8 mouse cellular contexts compared by ENCODE assay signal in genomic region chr1:33757033-33757413, GRCm38 (mm10). TPM values are rescaled to one million over a fixed set of nuclear protein-coding genes. Genes with fewer than 3 reads are reported as not detected.
DNase-seq lines count a peak whose midpoint lies in the region; ATAC-seq lines count a peak whose summit lies in the region.

No protein-coding gene starts in this region.

- peak; percentile 41 for ATAC-seq in cerebellum, adult (ENCODE audit: insufficient number of reproducible peaks, low FRiP score, low TSS enrichment)
- 0 out of 2 replicates have a peak, but pooled peaks have one; percentile 10 for ATAC-seq in common myeloid progenitor, adult 5-6 weeks (replicated peaks; ENCODE audit: low read depth, poor library complexity, severe bottlenecking)
- ATAC-seq in hindbrain, embryonic 11.5 days (ENCODE audit: low FRiP score), result peak; percentile 65
- no peak for ATAC-seq in liver, embryonic 13.5 days (ENCODE audit: low read depth)
- ATAC-seq in stomach, embryonic 16.5 days (ENCODE audit: insufficient read depth, low FRiP score), result peak; percentile 26; the same call in 1 of the 2 replicates

- DNase-seq in cerebellum, adult 9-11 months, result no peak
- DNase-seq in 3T3-L1 (ENCODE audit: low read depth, low spot score), result peak; percentile 54
- DNase-seq in hindbrain, embryonic 11.5 days (ENCODE audit: low spot score), result peak; percentile 50
- no peak for DNase-seq in liver, embryonic 13.5 days
- no peak for DNase-seq in layer of hippocampus, adult 11-12 months (ENCODE audit: low spot score)

- no peak overlapping the region for H3K27ac ChIP-seq in hindbrain, embryonic 11.5 days (ENCODE audit: low read depth, low read length)
- H3K27ac ChIP-seq in liver, embryonic 13.5 days, result peak overlapping the region; percentile 91
- peak overlapping the region; percentile 88 for H3K27ac ChIP-seq in stomach, embryonic 16.5 days (ENCODE audit: low read length)

- H3K4me1 ChIP-seq in hindbrain, embryonic 11.5 days (replicated peaks; ENCODE audit: control insufficient read depth, insufficient read depth, low read length), result no peaks in the 10 kb centered on the region; the same call in 1 of the 2 replicates
- peaks cover 53% of the 10 kb centered on the region for H3K4me1 ChIP-seq in liver, embryonic 13.5 days (replicated peaks)
- H3K4me1 ChIP-seq in stomach, embryonic 16.5 days (ENCODE audit: control insufficient read depth, insufficient read depth, low read length), result 0 out of 2 replicates have a peak, but pooled peaks cover 10% of the 10 kb centered on the region

- no peaks in the 10 kb centered on the region for H3K9me3 ChIP-seq in hindbrain, embryonic 11.5 days (ENCODE audit: control insufficient read depth, low read length)
- H3K9me3 ChIP-seq in liver, embryonic 13.5 days (replicated peaks), result no peaks in the 10 kb centered on the region
- H3K9me3 ChIP-seq in stomach, embryonic 16.5 days (replicated peaks; ENCODE audit: control insufficient read depth, low read length), result no peaks in the 10 kb centered on the region

- 11% methylated on average over 14 of the region's 14 CpGs for WGBS in hindbrain, embryonic 11.5 days
- 1% methylated on average over 14 of the region's 14 CpGs for WGBS in liver, embryonic 13.5 days (ENCODE audit: insufficient replicate concordance)
- 3% methylated on average over 14 of the region's 14 CpGs for WGBS in stomach, embryonic 16.5 days

- H3K4me2 ChIP-seq in hindbrain, embryonic 11.5 days (replicated peaks; ENCODE audit: low read depth, low read length), result peak overlapping the region; percentile 96
- peak overlapping the region; percentile 98 for H3K4me2 ChIP-seq in liver, embryonic 13.5 days
- H3K4me2 ChIP-seq in stomach, embryonic 16.5 days (ENCODE audit: low read depth, low read length), result peak overlapping the region; percentile 91

- peak overlapping the region; percentile 85; the same call in 1 of the 2 replicates for H3K9ac ChIP-seq in hindbrain, embryonic 11.5 days (ENCODE audit: low read depth, low read length)
- peak overlapping the region; percentile 97 for H3K9ac ChIP-seq in liver, embryonic 13.5 days
- peak overlapping the region; percentile 91 for H3K9ac ChIP-seq in stomach, embryonic 16.5 days (ENCODE audit: low read length)

- no peaks in the 10 kb centered on the region for H3K27me3 ChIP-seq in hindbrain, embryonic 11.5 days (ENCODE audit: control insufficient read depth, insufficient read depth, low read length)
- H3K27me3 ChIP-seq in liver, embryonic 13.5 days, result no peaks in the 10 kb centered on the region
- no peaks in the 10 kb centered on the region for H3K27me3 ChIP-seq in stomach, embryonic 16.5 days (ENCODE audit: control insufficient read depth, insufficient read depth, low read length)

- no peaks in the 10 kb centered on the region for H3K36me3 ChIP-seq in hindbrain, embryonic 11.5 days (ENCODE audit: control insufficient read depth, insufficient read depth, low read length)
- peaks cover 36% of the 10 kb centered on the region for H3K36me3 ChIP-seq in liver, embryonic 13.5 days
- H3K36me3 ChIP-seq in stomach, embryonic 16.5 days (ENCODE audit: control insufficient read depth, insufficient read depth, low read length), result no peaks in the 10 kb centered on the region

- peak overlapping the region; percentile 60 for H3K4me3 ChIP-seq in hindbrain, embryonic 11.5 days (ENCODE audit: low read depth, low read length)
- peak overlapping the region; percentile 93 for H3K4me3 ChIP-seq in liver, embryonic 13.5 days (replicated peaks)
- H3K4me3 ChIP-seq in stomach, embryonic 16.5 days (replicated peaks; ENCODE audit: low read length), result peak overlapping the region; percentile 81

RNA-seq across cellular contexts. Expression of gene Bag2, which starts 0.6 kb away (rescaled TPM):
- total RNA-seq in common myeloid progenitor, adult 5-6 weeks (2017), result 35.4 and 43.8 TPM in 2 replicates
- 27.0 and 28.4 TPM in 2 replicates for polyA plus RNA-seq in hindbrain, embryonic 11.5 days (2014; fragmentation: Nextera tagmentation; extraction: Ambion mirVana)
- polyA plus RNA-seq in liver, embryonic 13.5 days (2015; fragmentation: Nextera tagmentation; extraction: Ambion mirVana), result 63.2 and 72.5 TPM in 2 replicates
- polyA plus RNA-seq in stomach, embryonic 16.5 days (2015; fragmentation: Nextera tagmentation; extraction: Ambion mirVana), result 82.4 and 88.2 TPM in 2 replicates

RNA-seq across cellular contexts. Expression of gene Rab23, which starts 37.3 kb away (rescaled TPM):
- 3.7 and 4.3 TPM in 2 replicates for total RNA-seq in common myeloid progenitor, adult 5-6 weeks (2017)
- 23.2 and 25.2 TPM in 2 replicates for polyA plus RNA-seq in hindbrain, embryonic 11.5 days (2014; fragmentation: Nextera tagmentation; extraction: Ambion mirVana)
- 4.8 and 5.6 TPM in 2 replicates for polyA plus RNA-seq in liver, embryonic 13.5 days (2015; fragmentation: Nextera tagmentation; extraction: Ambion mirVana)
- 26.2 and 26.4 TPM in 2 replicates for polyA plus RNA-seq in stomach, embryonic 16.5 days (2015; fragmentation: Nextera tagmentation; extraction: Ambion mirVana)

RNA-seq across cellular contexts. Expression of gene Zfp451, which starts 57.4 kb away (rescaled TPM):
- total RNA-seq in common myeloid progenitor, adult 5-6 weeks (2017), result 32.9 and 44.4 TPM in 2 replicates
- polyA plus RNA-seq in hindbrain, embryonic 11.5 days (2014; fragmentation: Nextera tagmentation; extraction: Ambion mirVana), result 46.3 and 49.5 TPM in 2 replicates
- polyA plus RNA-seq in liver, embryonic 13.5 days (2015; fragmentation: Nextera tagmentation; extraction: Ambion mirVana), result 6.3 and 7.3 TPM in 2 replicates
- polyA plus RNA-seq in stomach, embryonic 16.5 days (2015; fragmentation: Nextera tagmentation; extraction: Ambion mirVana), result 20.8 and 21.7 TPM in 2 replicates

Comparison
In these comparisons a context has a peak if more than half of its experiments do, and no peak if none do; other contexts are left out.
1. DNase-seq: peak in 3T3-L1 (single experiment) and hindbrain, embryonic 11.5 days (single experiment); none in cerebellum, adult 9-11 months (single experiment), liver, embryonic 13.5 days (single experiment) and layer of hippocampus, adult 11-12 months (single experiment).
2. Peak in every context shown above with its lines, with median percentiles within 50 percentile points of each other: H3K4me2 ChIP-seq, H3K4me3 ChIP-seq and H3K9ac ChIP-seq.